In the genomic region with DNA sequence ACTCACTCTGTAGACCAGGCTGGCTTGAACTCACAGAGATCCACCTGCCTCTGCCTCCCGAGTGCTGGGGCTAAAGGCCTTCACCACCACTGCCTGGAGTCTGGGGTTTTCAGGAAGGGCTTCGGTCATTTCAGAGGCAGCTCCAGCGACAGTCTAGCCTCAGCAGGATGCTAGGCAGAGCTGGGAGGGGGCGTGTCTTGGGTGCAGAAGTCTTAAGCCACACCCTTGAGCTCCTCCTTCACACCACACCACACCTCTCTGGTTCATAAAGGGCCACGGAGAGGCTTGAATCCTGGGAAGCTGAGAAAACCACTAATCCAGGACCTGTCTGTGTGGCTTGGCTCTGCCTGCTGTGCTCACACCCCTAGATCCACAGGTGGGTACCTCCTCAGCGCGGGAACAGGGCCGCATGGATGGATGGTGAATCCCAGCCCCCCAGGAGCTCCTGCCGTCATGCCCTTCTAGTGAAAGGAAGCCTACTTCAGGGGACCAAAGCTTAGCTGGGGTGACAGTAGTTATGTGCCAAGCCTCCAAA, we compare ENCODE assay signal across 8 mouse cellular contexts. TPM values are rescaled to one million over a fixed set of nuclear protein-coding genes. Genes with fewer than 3 reads are reported as not detected.
DNase-seq lines count a peak whose midpoint lies in the region; ATAC-seq and TF ChIP-seq lines count a peak whose summit lies in the region.

Gene Por (plus strand): TSS at position 293 of the 535 bp plus-strand sequence.

- 0 out of 2 replicates have a peak within 1 kb of the TSS, but pooled peaks have one; percentile 23 for H3K9ac ChIP-seq in kidney, postnatal 0 days (ENCODE audit: low read depth, low read length)
- H3K9ac ChIP-seq in lung, embryonic 15.5 days = no peak within 1 kb of the TSS
- no peak within 1 kb of the TSS for H3K9ac ChIP-seq in stomach, embryonic 14.5 days (replicated peaks; ENCODE audit: low read depth, low read length)

- ATAC-seq in kidney, postnatal 0 days (replicated peaks; ENCODE audit: low FRiP score, low read depth) = 0 out of 2 replicates have a peak, but pooled peaks have one; percentile 45
- ATAC-seq in lung, embryonic 15.5 days (ENCODE audit: borderline replicate concordance, extremely low read depth, low FRiP score, low TSS enrichment) = no peak
- peak; percentile 81 for ATAC-seq in stomach, embryonic 14.5 days (ENCODE audit: insufficient number of reproducible peaks, insufficient read depth, low FRiP score, low read depth)

- H3K27ac ChIP-seq in kidney, postnatal 0 days = no peak within 1 kb of the TSS
- no peak within 1 kb of the TSS for H3K27ac ChIP-seq in lung, embryonic 15.5 days
- no peak within 1 kb of the TSS for H3K27ac ChIP-seq in stomach, embryonic 14.5 days (ENCODE audit: low read length)

- no peak for TF ChIP-seq CTCF in kidney, postnatal 0 days (IDR thresholded peaks at IDR 0.05; ENCODE audit: low read depth)

- H3K36me3 ChIP-seq in kidney, postnatal 0 days (ENCODE audit: insufficient read depth, low read length) = no peaks in the 10 kb centered on the region
- no peaks in the 10 kb centered on the region for H3K36me3 ChIP-seq in lung, embryonic 15.5 days
- no peaks in the 10 kb centered on the region for H3K36me3 ChIP-seq in stomach, embryonic 14.5 days (ENCODE audit: control insufficient read depth, insufficient read depth, low read length)

- H3K4me1 ChIP-seq in kidney, postnatal 0 days (replicated peaks; ENCODE audit: insufficient read depth, low read length) = peaks cover 6% of the 10 kb centered on the region; the same call in 1 of the 2 replicates
- peaks cover 9% of the 10 kb centered on the region for H3K4me1 ChIP-seq in lung, embryonic 15.5 days
- H3K4me1 ChIP-seq in stomach, embryonic 14.5 days (ENCODE audit: control insufficient read depth, insufficient read depth, low read length) = peaks cover 6% of the 10 kb centered on the region; the same call in 1 of the 2 replicates

- no peaks in the 10 kb centered on the region for H3K27me3 ChIP-seq in kidney, postnatal 0 days (ENCODE audit: insufficient read depth, low read length)
- no peaks in the 10 kb centered on the region for H3K27me3 ChIP-seq in lung, embryonic 15.5 days
- no peaks in the 10 kb centered on the region for H3K27me3 ChIP-seq in stomach, embryonic 14.5 days (ENCODE audit: control insufficient read depth, insufficient read depth, low read length)

- peak; percentile 77 to 85 for DNase-seq in lung, adult 18-20 months
- DNase-seq in lung, postnatal 14 days = no peak
- peak; percentile 35 for DNase-seq in c-Kit-positive CD71-positive TER-119-positive erythroid progenitor cells, embryonic 14.5 days (ENCODE audit: low spot score)
- DNase-seq in heart, adult 18-20 months = no peak
- DNase-seq in kidney, postnatal 0 days (ENCODE audit: low spot score) = peak; percentile 77
- no peak for DNase-seq in spleen, adult 12 weeks (ENCODE audit: low spot score)

- H3K4me2 ChIP-seq in kidney, postnatal 0 days (ENCODE audit: low read length) = no peak within 1 kb of the TSS
- H3K4me2 ChIP-seq in lung, embryonic 15.5 days = no peak within 1 kb of the TSS
- H3K4me2 ChIP-seq in stomach, embryonic 14.5 days (replicated peaks; ENCODE audit: low read depth, low read length) = no peak within 1 kb of the TSS

- H3K4me3 ChIP-seq in kidney, postnatal 0 days (replicated peaks; ENCODE audit: low read depth, low read length) = no peak within 1 kb of the TSS
- H3K4me3 ChIP-seq in lung, embryonic 15.5 days = no peak within 1 kb of the TSS
- no peak within 1 kb of the TSS for H3K4me3 ChIP-seq in stomach, embryonic 14.5 days (ENCODE audit: low read depth, low read length)

- WGBS in kidney, postnatal 0 days = 25% methylated on average over 9 of the region's 9 CpGs
- WGBS in lung, embryonic 15.5 days = 20% methylated on average over 9 of the region's 9 CpGs
- 20% methylated on average over 9 of the region's 9 CpGs for whole genome bisulfite sequencing in stomach, embryonic 14.5 days

- no peaks in the 10 kb centered on the region for H3K9me3 ChIP-seq in kidney, postnatal 0 days (replicated peaks; ENCODE audit: low read length)
- no peaks in the 10 kb centered on the region for H3K9me3 ChIP-seq in lung, embryonic 15.5 days
- no peaks in the 10 kb centered on the region for H3K9me3 ChIP-seq in stomach, embryonic 14.5 days (ENCODE audit: control insufficient read depth, low read depth, low read length)

RNA-seq across cellular contexts. Expression of gene Por, which starts in this region (rescaled TPM):
- total RNA-seq in heart, adult 18-20 months (2021) = 10 to 100 TPM; 66.4 to 82.7 TPM
- 86.4 and 92.2 TPM in 2 replicates for polyA plus RNA-seq in kidney, postnatal 0 days (2015; fragmentation: Nextera tagmentation; extraction: Ambion mirVana)
- polyA plus RNA-seq in lung, embryonic 15.5 days (2015; fragmentation: Nextera tagmentation; extraction: Ambion mirVana) = 64.5 and 67.8 TPM in 2 replicates
- 70.5 and 79.7 TPM in 2 replicates for polyA plus RNA-seq in stomach, embryonic 14.5 days (2014; fragmentation: Nextera tagmentation; extraction: Ambion mirVana)

Comparison
In these comparisons a context has a peak if more than half of its experiments do, and no peak if none do; other contexts are left out.
1. DNase-seq: peak in lung, adult 18-20 months (2 of 2), c-Kit-positive CD71-positive TER-119-positive erythroid progenitor cells, embryonic 14.5 days (single experiment) and kidney, postnatal 0 days (single experiment); none in lung, postnatal 14 days (single experiment), heart, adult 18-20 months (0 of 2) and spleen, adult 12 weeks (single experiment).